Mouse (Mus musculus) cerebellum, postnatal 4 days (tissue): ENCODE results near the gene Zfp367.

Experiments
- DNase-seq, 2 experiments: peaks; one replicate each; pipeline ENCODE4 v3.0.0; 2022; ENCODE audit warnings: low spot score in 2 of 2, mixed read lengths in 1 of 2

Gene Zfp367

GRCm38 (mm10) chr13:64091006-64091405 is 62.0 kb downstream of the Zfp367 start:
- no peak for DNase-seq

- no peak for DNase-seq
Measured at GRCm38 (mm10) chr13:64090278-64090677, 62.7 kb downstream of the Zfp367 start.

- DNase-seq: no peak
Measured at GRCm38 (mm10) chr13:64089130-64089529, 63.9 kb downstream of the Zfp367 start, which contains the start of gene Hsd17b3. TSS of gene Hsd17b3 (minus strand) at chr13:64089230.

- DNase-seq: no peak
Measured at GRCm38 (mm10) chr13:64088057-64088456, 64.9 kb downstream of the Zfp367 start.

- no peak for DNase-seq
Measured at GRCm38 (mm10) chr13:64086036-64086435, 67.0 kb downstream of the Zfp367 start.

GRCm38 (mm10) chr13:64083331-64083730 is 69.7 kb downstream of the Zfp367 start:
- no peak for DNase-seq
